Mouse (Mus musculus): ENCODE measurements around the gene Rgs11.
"Not testable (repeated sequence)": the region's sequence is repeated elsewhere in the genome, so short reads cannot be mapped to it uniquely, and the experiment has no call there.

Gene Rgs11

DNA sequence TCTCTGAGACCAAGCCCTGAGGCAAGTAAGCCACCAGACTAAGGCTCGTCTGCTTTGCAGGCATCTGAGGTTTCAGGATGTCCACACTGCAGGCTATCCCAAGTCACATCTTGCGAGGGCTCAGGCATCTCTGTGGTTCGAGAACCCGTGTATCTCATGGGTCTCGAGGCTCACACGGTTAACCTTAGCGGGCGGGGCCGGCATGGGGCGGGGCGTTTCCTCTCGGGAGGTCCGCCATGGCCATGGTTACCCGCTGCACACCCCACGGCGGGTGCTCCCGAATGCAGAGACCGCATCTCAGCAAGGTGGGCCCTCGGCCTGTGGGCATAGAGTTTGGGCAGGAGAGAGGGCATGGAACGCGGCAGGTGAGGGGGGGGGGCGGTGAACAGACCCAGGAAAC is at the start of gene Rgs11:
Gene Rgs11, plus strand, starts transcription at position 215 of the 400 bp plus-strand sequence.
- DNase-seq (ENCODE audit: low spot score), result no peak

DNA sequence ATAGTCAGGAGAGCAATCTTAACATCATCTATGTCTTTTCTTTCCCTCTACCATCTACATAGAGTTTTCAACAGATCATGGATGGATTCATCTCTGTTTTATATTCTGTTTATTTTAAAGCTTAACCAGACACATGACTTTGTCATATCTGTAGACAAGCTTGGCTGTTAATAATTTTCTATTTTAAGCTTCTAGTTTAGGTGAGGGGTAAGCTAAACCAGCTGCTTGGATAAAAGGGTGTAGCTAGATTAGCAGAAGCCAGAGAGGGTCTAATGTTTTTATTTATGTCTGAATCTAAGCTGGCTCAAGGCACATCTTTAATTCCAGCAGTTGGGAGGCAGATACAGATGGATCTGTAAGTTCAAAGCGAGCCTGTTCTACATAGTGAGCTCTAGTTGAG is 40.0 kb upstream of the Rgs11 start:
- DNase-seq (ENCODE audit: low spot score), result no peak

GRCm38 (mm10) chr17:26168039-26168438 is 34.7 kb upstream of the Rgs11 start:
- DNase-seq (ENCODE audit: low spot score), result no peak

- DNase-seq (ENCODE audit: low spot score), result not testable (repeated sequence)
Observed at GRCm38 (mm10) chr17:26175248-26175647, 27.5 kb upstream of the Rgs11 start.

DNA sequence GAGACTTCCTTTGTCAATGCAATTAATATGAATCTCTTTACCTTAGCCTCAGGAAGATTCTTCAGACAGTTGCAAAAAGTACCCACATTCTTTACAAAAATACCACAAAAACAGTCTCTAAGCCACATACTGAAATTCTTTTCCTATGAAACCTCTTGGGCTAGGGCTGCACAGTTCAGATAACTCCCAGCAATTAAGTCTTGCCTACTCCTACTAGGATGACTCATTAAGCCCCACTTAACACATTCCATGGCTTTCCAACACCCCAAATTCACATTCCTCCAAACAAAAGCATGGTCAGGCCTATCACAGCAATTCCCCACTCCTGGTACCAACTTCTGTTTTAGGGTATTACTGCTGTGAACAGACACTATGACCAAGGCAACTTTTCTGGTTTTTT is 24.1 kb upstream of the Rgs11 start:
- no peak for DNase-seq (ENCODE audit: low spot score)

DNA sequence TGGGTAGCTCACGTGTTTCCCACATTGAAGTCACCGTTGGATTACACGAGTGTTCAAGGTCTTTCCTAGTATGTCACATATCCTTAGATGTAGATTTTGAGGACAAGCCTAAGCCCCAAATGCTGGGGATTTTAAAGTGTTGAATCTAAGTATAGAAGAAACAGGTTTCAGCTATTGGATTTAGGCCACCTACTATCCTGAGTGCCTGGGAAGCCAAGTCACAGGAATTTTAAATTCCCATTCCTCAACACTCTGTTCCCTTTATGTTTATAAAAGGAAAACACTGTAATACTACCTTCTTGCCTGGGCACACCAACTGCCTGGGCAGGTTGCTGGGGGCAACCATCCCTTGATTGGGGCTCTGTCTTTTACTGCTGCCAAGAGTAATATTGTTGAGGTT is 21.6 kb upstream of the Rgs11 start:
- DNase-seq (ENCODE audit: low spot score), result no peak

- no peak for DNase-seq (ENCODE audit: low spot score)
Observed at GRCm38 (mm10) chr17:26187592-26187991, 15.2 kb upstream of the Rgs11 start.

DNA sequence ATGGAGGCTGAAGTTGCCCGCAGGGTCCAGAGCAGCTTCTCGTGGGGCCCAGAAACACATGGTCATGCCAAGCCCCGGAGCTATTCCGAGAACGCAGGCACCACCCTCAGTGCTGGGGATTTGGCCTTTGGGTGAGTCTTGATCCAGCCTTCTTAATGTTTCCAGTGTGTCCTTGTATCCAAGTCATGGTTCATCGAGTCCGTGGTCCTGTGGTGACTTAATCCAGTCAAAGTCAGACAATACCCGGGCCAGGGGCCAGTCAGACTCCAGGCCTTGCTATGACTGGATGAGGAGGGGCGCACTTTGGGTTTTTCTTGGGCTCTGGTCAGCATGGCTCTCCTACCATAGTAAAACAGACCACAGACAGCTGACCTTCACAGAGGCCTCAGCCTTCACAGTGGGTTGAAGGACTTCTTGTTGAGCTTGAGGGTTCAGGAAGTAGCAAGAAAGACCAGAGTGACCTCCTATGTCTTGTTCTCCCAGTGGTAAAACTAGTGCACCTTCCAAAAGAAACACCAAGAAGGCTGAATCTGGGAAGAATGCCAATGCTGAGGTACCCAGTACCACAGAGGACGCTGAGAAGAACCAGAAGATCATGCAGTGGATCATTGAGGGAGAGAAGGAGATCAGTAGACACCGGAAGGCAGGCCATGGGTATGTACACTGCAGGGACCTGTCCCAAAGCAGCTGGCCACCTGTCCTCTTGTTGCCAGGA is 14.5 kb upstream of the Rgs11 start:
- DNase-seq (ENCODE audit: low spot score), result no peak

DNA sequence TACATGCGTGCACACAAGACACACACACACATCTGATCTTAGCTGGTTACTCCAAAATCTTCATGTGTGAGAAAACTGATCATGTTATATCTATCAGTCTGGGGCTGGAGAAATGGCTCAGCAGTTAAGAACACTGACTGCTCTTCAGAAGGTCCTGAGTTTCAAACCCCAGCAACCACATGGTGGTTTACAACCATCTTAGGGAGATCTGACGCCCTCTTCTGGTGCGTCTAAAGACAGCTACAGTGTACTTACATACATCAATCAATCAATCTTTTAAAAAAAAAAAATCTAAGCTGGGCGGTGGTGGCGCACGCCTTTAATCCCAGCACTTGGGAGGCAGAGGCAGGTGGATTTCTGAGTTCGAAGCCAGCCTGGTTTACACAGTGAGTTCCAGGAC is 11.3 kb upstream of the Rgs11 start:
- DNase-seq (ENCODE audit: low spot score), result not testable (repeated sequence)

DNA sequence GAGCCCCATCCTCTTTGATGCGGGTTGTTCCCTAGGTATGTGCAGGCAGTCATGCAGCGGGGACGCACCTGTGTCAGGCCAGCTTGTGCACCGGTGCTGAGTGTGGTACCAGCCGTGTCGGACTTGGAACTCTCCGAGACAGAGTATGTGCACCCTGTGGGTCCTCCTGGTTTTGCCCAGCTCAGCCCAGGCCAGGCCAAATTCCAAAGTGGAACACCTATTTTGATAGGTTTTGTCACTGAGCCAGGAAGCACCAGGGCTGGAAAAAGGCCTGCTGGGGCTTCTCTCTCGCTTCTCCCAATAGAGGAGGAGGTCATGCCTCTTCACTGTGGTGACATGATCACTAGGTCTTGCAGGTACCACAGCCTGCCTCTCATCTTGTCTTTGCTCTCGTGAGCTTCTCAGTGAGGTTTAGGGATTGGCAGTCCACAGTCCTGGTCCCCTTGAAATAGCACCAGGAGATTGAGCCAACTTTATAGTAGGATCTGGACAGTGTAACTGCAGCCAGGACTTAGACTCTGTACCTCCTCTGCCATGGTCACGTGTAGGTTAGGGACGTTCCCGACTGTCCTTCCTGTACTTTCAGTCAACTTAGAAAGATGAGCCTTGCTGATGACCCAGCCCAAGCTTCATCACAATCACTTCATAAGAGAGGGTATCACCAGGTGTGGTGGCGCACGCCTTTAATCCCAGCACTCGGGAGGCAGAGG is 10.1 kb upstream of the Rgs11 start:
- no peak for DNase-seq (ENCODE audit: low spot score)

DNA sequence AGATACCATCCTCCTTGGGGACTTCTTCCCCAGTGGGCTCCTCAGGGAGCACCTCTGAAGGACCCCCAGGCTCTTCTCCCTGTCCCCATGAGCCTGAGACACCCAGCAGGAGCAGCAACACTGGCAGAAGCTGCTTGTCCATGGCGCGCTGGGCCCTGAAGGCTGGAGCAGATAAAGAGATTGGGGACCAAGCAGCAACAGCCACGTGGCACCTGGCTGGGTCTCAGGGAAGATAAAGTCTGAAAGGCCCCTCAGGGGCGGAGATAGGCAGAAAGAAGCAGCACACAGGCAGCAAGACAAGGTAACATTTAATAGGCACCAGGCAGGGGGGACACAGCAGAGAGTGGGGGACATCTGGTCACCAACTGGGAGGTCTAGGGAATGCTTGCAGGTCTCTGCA is 3.9 kb upstream of the Rgs11 start, which contains the start of gene Pdia2:
Gene Pdia2, minus strand, starts transcription at position 196 of the 400 bp plus-strand sequence.
- no peak for DNase-seq (ENCODE audit: low spot score)

- no peak for DNase-seq (ENCODE audit: low spot score)
Observed at GRCm38 (mm10) chr17:26200831-26201705, 1.7 kb upstream of the Rgs11 start.

GRCm38 (mm10) chr17:26201998-26202397 is 753 bp upstream of the Rgs11 start:
- no peak for DNase-seq (ENCODE audit: low spot score)

GRCm38 (mm10) chr17:26203321-26203811 is 615 bp downstream of the Rgs11 start:
- no peak for DNase-seq (ENCODE audit: low spot score)

DNA sequence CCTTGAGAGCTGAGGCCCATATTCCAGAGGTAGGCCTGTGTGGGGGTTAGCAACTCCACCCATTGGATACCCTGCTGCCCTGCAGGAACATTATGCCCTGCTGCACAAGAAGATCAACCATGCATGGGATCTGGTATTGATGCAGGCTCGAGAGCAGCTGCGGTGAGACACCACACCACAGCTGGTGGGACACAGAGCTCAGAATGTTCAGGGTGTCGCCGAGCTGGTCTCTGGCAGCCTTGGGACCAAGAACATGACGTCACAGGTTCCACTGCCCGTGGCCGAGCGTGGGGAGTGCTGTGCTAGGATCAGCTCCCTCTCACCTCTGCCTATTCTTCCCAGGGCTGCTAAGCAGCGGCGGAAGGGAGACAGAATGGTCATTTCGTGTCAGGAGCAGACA is 2.0 kb downstream of the Rgs11 start:
- DNase-seq (ENCODE audit: low spot score), result no peak

- peak; percentile 59 for DNase-seq (ENCODE audit: low spot score)
Observed at GRCm38 (mm10) chr17:26206392-26206791, 3.6 kb downstream of the Rgs11 start.

- DNase-seq (ENCODE audit: low spot score), result no peak
Observed at GRCm38 (mm10) chr17:26207686-26208085, 4.9 kb downstream of the Rgs11 start, which contains the start of gene Arhgdig. Gene Arhgdig, minus strand, starts transcription at chr17:26207786.

GRCm38 (mm10) chr17:26212241-26212640 is 9.5 kb downstream of the Rgs11 start:
- no peak for DNase-seq (ENCODE audit: low spot score)

DNA sequence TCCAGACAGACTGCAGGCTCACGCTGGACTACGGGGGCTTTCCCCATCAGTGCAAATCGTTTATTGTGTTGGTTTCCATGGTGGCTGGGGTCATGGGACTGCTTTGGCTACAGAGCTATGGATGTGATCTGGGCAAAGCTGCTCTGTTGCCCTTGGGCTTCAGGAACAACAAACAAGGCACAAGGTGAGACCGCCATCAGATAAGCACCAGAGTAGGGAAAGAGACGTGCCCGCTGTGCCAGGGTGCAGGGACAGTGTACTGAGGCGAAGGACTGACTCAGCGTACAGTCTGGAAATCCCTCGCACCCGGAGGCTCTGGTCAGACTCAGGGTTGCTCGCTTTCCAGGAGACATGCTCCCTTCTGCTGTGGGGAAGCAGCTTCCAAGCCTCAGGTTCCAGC is 9.9 kb downstream of the Rgs11 start:
- DNase-seq (ENCODE audit: low spot score), result no peak

GRCm38 (mm10) chr17:26221508-26221907 is 18.8 kb downstream of the Rgs11 start:
- DNase-seq (ENCODE audit: low spot score), result no peak

DNA sequence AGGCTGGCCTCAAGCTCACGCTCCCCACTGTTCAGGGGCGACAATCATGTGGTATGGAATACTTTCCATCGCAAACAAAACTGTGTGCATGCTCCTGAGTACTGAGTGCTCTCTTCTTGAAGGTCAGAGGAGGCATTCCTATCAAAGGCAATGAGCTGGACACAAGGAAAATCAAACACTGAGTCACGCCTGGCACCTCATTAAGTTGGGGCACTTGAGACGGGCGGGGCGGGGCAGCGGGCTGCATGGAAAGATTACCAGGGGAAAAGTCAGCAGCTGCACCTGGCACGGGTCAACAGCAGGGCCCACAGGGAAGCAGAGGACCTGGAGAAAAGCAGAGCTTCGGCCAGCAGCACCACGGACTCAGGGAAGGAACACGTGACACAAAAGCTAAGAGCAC is 22.4 kb downstream of the Rgs11 start:
- DNase-seq (ENCODE audit: low spot score), result no peak

GRCm38 (mm10) chr17:26229776-26230175 is 27.0 kb downstream of the Rgs11 start:
- DNase-seq (ENCODE audit: low spot score), result no peak

All from ovary, adult 18-20 months (tissue).